Comparison of ENCODE assay signal across 30 mouse cellular contexts in the genomic region with DNA sequence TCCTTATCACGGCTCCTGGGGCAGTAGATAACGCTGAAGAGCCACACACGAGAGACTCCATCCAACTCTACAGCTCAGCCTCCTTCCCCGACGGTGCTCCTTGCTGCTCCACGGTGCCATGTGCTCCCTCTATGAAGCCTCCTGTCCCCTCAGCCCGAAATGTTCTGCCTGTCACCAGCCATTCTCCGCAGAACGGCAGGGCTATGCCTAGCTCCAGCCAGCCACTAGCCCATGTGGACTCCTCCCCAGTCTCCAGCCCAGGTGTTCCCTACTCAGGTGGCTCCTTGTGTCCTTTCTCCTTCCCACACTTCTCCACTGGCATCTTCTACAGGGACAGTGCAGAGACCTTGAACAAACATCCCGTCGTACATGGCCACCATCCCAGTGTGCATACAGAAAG. TPM values are rescaled to one million over a fixed set of nuclear protein-coding genes. Genes with fewer than 3 reads are reported as not detected.
DNase-seq lines count a peak whose midpoint lies in the region; ATAC-seq and TF ChIP-seq lines count a peak whose summit lies in the region.
"Had no signal": no experiment of that assay in that cellular context is flagged by ENCODE, and none has a peak within 500 bp of the region (broad histone marks: within the 10 kb centered on the region; RNA-seq: fewer than 3 reads in every experiment).

No protein-coding gene starts in this region.

- no peak overlapping the region for H3K4me2 ChIP-seq in hindbrain, embryonic 13.5 days
- no peak overlapping the region for H3K4me2 ChIP-seq in hindbrain, postnatal 0 days (ENCODE audit: low read depth, low read length)
- H3K4me2 ChIP-seq in midbrain, embryonic 13.5 days (replicated peaks): no peak overlapping the region
- H3K4me2 ChIP-seq in midbrain, postnatal 0 days (ENCODE audit: low read depth, low read length, poor library complexity, severe bottlenecking): no peak overlapping the region
- no peak overlapping the region for H3K4me2 ChIP-seq in kidney, embryonic 16.5 days (replicated peaks; ENCODE audit: low read depth, low read length)
- H3K4me2 ChIP-seq: embryonic facial prominence, embryonic 12.5 days; forebrain, embryonic 12.5 days; forebrain, embryonic 15.5 days; heart, embryonic 12.5 days; heart, embryonic 15.5 days had no signal

- ATAC-seq in hindbrain, embryonic 13.5 days (ENCODE audit: low FRiP score): no peak
- ATAC-seq in hindbrain, postnatal 0 days: no peak
- no peak for ATAC-seq in midbrain, embryonic 13.5 days
- no peak for ATAC-seq in midbrain, postnatal 0 days (ENCODE audit: low FRiP score)
- no peak for ATAC-seq in kidney, embryonic 16.5 days (ENCODE audit: low FRiP score, low TSS enrichment)
- ATAC-seq: forebrain, embryonic 15.5 days; Patski had no signal

- H3K4me1 ChIP-seq in hindbrain, embryonic 13.5 days (replicated peaks): no peaks in the 10 kb centered on the region
- H3K4me1 ChIP-seq in hindbrain, postnatal 0 days (ENCODE audit: insufficient read depth, low read length): 0 out of 2 replicates have a peak, but pooled peaks cover 2% of the 10 kb centered on the region
- H3K4me1 ChIP-seq in midbrain, embryonic 13.5 days (replicated peaks): no peaks in the 10 kb centered on the region
- no peaks in the 10 kb centered on the region for H3K4me1 ChIP-seq in midbrain, postnatal 0 days (ENCODE audit: insufficient read depth, low read length)
- H3K4me1 ChIP-seq in kidney, embryonic 16.5 days (ENCODE audit: insufficient read depth, low read length): no peaks in the 10 kb centered on the region
- H3K4me1 ChIP-seq: embryonic facial prominence, embryonic 12.5 days; forebrain, embryonic 12.5 days; forebrain, embryonic 15.5 days had no signal

- H3K27ac ChIP-seq in gastrocnemius, adult 2 months: no peak overlapping the region
- H3K27ac ChIP-seq in hindbrain, embryonic 13.5 days: no peak overlapping the region
- no peak overlapping the region for H3K27ac ChIP-seq in hindbrain, postnatal 0 days
- no peak overlapping the region for H3K27ac ChIP-seq in midbrain, embryonic 13.5 days
- H3K27ac ChIP-seq in midbrain, postnatal 0 days (ENCODE audit: low read depth, low read length): no peak overlapping the region
- no peak overlapping the region for H3K27ac ChIP-seq in kidney, embryonic 16.5 days (ENCODE audit: low read length)
- H3K27ac ChIP-seq: embryonic facial prominence, embryonic 12.5 days; forebrain, embryonic 12.5 days; forebrain, embryonic 15.5 days; heart, embryonic 15.5 days had no signal

- H3K9ac ChIP-seq in hindbrain, embryonic 13.5 days: peak overlapping the region; percentile 19; the same call in 1 of the 2 replicates
- H3K9ac ChIP-seq in hindbrain, postnatal 0 days (replicated peaks; ENCODE audit: low read length): no peak overlapping the region
- H3K9ac ChIP-seq in midbrain, embryonic 13.5 days (replicated peaks): 0 out of 2 replicates have a peak overlapping the region, but pooled peaks have one; percentile 1
- no peak overlapping the region for H3K9ac ChIP-seq in midbrain, postnatal 0 days (replicated peaks; ENCODE audit: low read length, poor library complexity, severe bottlenecking)
- H3K9ac ChIP-seq in kidney, embryonic 16.5 days (replicated peaks; ENCODE audit: low read length): no peak overlapping the region
- H3K9ac ChIP-seq: embryonic facial prominence, embryonic 12.5 days; forebrain, embryonic 12.5 days; forebrain, embryonic 15.5 days; heart, embryonic 12.5 days; heart, embryonic 15.5 days had no signal

- H3K36me3 ChIP-seq in hindbrain, embryonic 13.5 days: peaks cover 9% of the 10 kb centered on the region
- peaks cover 2% of the 10 kb centered on the region; the same call in 1 of the 2 replicates for H3K36me3 ChIP-seq in hindbrain, postnatal 0 days (ENCODE audit: insufficient read depth, low read length)
- H3K36me3 ChIP-seq in midbrain, embryonic 13.5 days: peaks cover 6% of the 10 kb centered on the region
- peaks cover 10% of the 10 kb centered on the region for H3K36me3 ChIP-seq in midbrain, postnatal 0 days (ENCODE audit: insufficient read depth, low read length)
- no peaks in the 10 kb centered on the region for H3K36me3 ChIP-seq in kidney, embryonic 16.5 days (ENCODE audit: insufficient read depth, low read length)
- H3K36me3 ChIP-seq: heart, embryonic 15.5 days had no signal

- no peak overlapping the region for H3K4me3 ChIP-seq in gastrocnemius, adult 2 months
- no peak overlapping the region for H3K4me3 ChIP-seq in hindbrain, embryonic 13.5 days
- H3K4me3 ChIP-seq in hindbrain, postnatal 0 days (ENCODE audit: low read length): no peak overlapping the region
- no peak overlapping the region for H3K4me3 ChIP-seq in midbrain, embryonic 13.5 days (replicated peaks)
- no peak overlapping the region for H3K4me3 ChIP-seq in midbrain, postnatal 0 days (ENCODE audit: low read depth, low read length)
- no peak overlapping the region for H3K4me3 ChIP-seq in kidney, embryonic 16.5 days (ENCODE audit: low read length)
- H3K4me3 ChIP-seq: embryonic facial prominence, embryonic 12.5 days; erythroblast, embryonic 14.5 days; forebrain, embryonic 12.5 days; forebrain, embryonic 15.5 days; heart, embryonic 12.5 days; heart, embryonic 15.5 days had no signal

- H3K27me3 ChIP-seq in hindbrain, embryonic 13.5 days: 0 out of 2 replicates have a peak, but pooled peaks cover 6% of the 10 kb centered on the region
- H3K27me3 ChIP-seq in hindbrain, postnatal 0 days (ENCODE audit: insufficient read depth, low read length): no peaks in the 10 kb centered on the region
- no peaks in the 10 kb centered on the region for H3K27me3 ChIP-seq in midbrain, embryonic 13.5 days
- H3K27me3 ChIP-seq in midbrain, postnatal 0 days (ENCODE audit: insufficient read depth, low read length): no peaks in the 10 kb centered on the region
- H3K27me3 ChIP-seq in kidney, embryonic 16.5 days (ENCODE audit: insufficient read depth, low read length): 0 out of 2 replicates have a peak, but pooled peaks cover 3% of the 10 kb centered on the region

- DNase-seq in gastrocnemius, adult 2 months: peak; percentile 19
- DNase-seq in gastrocnemius, postnatal 36 days: no peak
- no peak for DNase-seq in hindbrain, postnatal 0 days (ENCODE audit: low spot score)
- no peak for DNase-seq in midbrain, postnatal 0 days (ENCODE audit: low spot score)
- DNase-seq: adrenal gland, postnatal 10 days; adrenal gland, postnatal 36 days; B cell, adult 2 months; cerebellum, adult 18-20 months; cerebellum, adult 9-10 months; cerebellum, postnatal 14 days; gastrocnemius, postnatal 10 days; heart, adult 18-20 months; heart, postnatal 14 days; heart, postnatal 4 days had no signal

- H3K9me3 ChIP-seq in hindbrain, embryonic 13.5 days: peaks cover 4% of the 10 kb centered on the region; the same call in 1 of the 2 replicates
- no peaks in the 10 kb centered on the region for H3K9me3 ChIP-seq in hindbrain, postnatal 0 days (ENCODE audit: low read length)
- H3K9me3 ChIP-seq in midbrain, embryonic 13.5 days: no peaks in the 10 kb centered on the region
- H3K9me3 ChIP-seq in midbrain, postnatal 0 days (ENCODE audit: low read length): no peaks in the 10 kb centered on the region
- H3K9me3 ChIP-seq in kidney, embryonic 16.5 days (ENCODE audit: low read length): peaks cover 3% of the 10 kb centered on the region
- H3K9me3 ChIP-seq: embryonic facial prominence, embryonic 12.5 days; forebrain, embryonic 12.5 days; forebrain, embryonic 15.5 days; heart, embryonic 15.5 days had no signal

- no peak for TF ChIP-seq CTCF in gastrocnemius, adult 2 months (IDR thresholded peaks at IDR 0.05)
- no peak for TF ChIP-seq CTCF in hindbrain, postnatal 0 days (IDR thresholded peaks at IDR 0.05; ENCODE audit: low read depth)
- TF ChIP-seq CTCF in midbrain, postnatal 0 days (IDR thresholded peaks at IDR 0.05): no peak

- 84% methylated on average over 11 of the region's 11 CpGs for WGBS in hindbrain, embryonic 13.5 days
- 85% methylated on average over 11 of the region's 11 CpGs for WGBS in hindbrain, postnatal 0 days
- WGBS in midbrain, embryonic 13.5 days: 76% methylated on average over 11 of the region's 11 CpGs
- WGBS in midbrain, postnatal 0 days: 81% methylated on average over 11 of the region's 11 CpGs
- 76% methylated on average over 11 of the region's 11 CpGs for WGBS in kidney, embryonic 16.5 days

- intact Hi-C loops in gastrocnemius, adult 2 months (cut with DNase I): no loop called here
- intact Hi-C loops in gastrocnemius, postnatal 36 days (cut with DNase I): loop anchor here (5.0 kb wide), 1 partner anchor 142 kb away; no protein-coding TSS in a partner anchor

RNA-seq across cellular contexts. Expression of gene 1700018B08Rik, which starts 0.8 kb away (rescaled TPM):
- not detected for total RNA-seq in gastrocnemius, adult 2 months (2021)
- total RNA-seq in gastrocnemius, postnatal 36 days (2021): not detected
- polyA plus RNA-seq in hindbrain, embryonic 13.5 days (2015; fragmentation: Nextera tagmentation; extraction: Ambion mirVana): not detected in 2 replicates
- total RNA-seq in hindbrain, postnatal 0 days (2014; rRNA removed): 1.1 TPM in 1 of 2 replicates, not detected in the other
- not detected in 2 replicates for polyA plus RNA-seq in hindbrain, postnatal 0 days (2015; fragmentation: Nextera tagmentation; extraction: Ambion mirVana)
- not detected in 2 replicates for polyA plus RNA-seq in midbrain, embryonic 13.5 days (2015; fragmentation: Nextera tagmentation; extraction: Ambion mirVana)
- not detected in 2 replicates for total RNA-seq in midbrain, postnatal 0 days (2014; rRNA removed)
- not detected in 2 replicates for polyA plus RNA-seq in midbrain, postnatal 0 days (2015; fragmentation: Nextera tagmentation; extraction: Ambion mirVana)
- not detected in 2 replicates for polyA plus RNA-seq in kidney, embryonic 16.5 days (2015; fragmentation: Nextera tagmentation; extraction: Ambion mirVana)
- total RNA-seq: adrenal gland, adult 18-20 months; adrenal gland, postnatal 10 days; adrenal gland, postnatal 36 days; CH12.LX; G1E; gastrocnemius, postnatal 10 days; gastrocnemius, postnatal 4 days; heart, adult 18-20 months; heart, postnatal 14 days; heart, postnatal 4 days had no signal
- polyA plus RNA-seq: embryonic facial prominence, embryonic 12.5 days; erythroblast, embryonic 14.5 days; forebrain, embryonic 12.5 days; forebrain, embryonic 15.5 days; G1E; heart, embryonic 12.5 days; heart, embryonic 15.5 days; hindbrain, embryonic 11.5 days; intestine, embryonic 14.5 days; Patski had no signal

RNA-seq across cellular contexts. Expression of gene Fbxo31, which starts 33.7 kb away (rescaled TPM):
- total RNA-seq in gastrocnemius, adult 2 months (2021): 100 to 1,000 TPM; 141 to 165 TPM
- 100 to 1,000 TPM; 100 to 124 TPM for total RNA-seq in gastrocnemius, postnatal 36 days (2021)
- 24.4 and 26.8 TPM in 2 replicates for polyA plus RNA-seq in hindbrain, embryonic 13.5 days (2015; fragmentation: Nextera tagmentation; extraction: Ambion mirVana)
- 70.4 and 77.4 TPM in 2 replicates for total RNA-seq in hindbrain, postnatal 0 days (2014; rRNA removed)
- polyA plus RNA-seq in hindbrain, postnatal 0 days (2015; fragmentation: Nextera tagmentation; extraction: Ambion mirVana): 33.2 and 34.9 TPM in 2 replicates
- polyA plus RNA-seq in midbrain, embryonic 13.5 days (2015; fragmentation: Nextera tagmentation; extraction: Ambion mirVana): 21.3 and 22.9 TPM in 2 replicates
- 62.1 and 68.9 TPM in 2 replicates for total RNA-seq in midbrain, postnatal 0 days (2014; rRNA removed)
- 36.3 and 37.3 TPM in 2 replicates for polyA plus RNA-seq in midbrain, postnatal 0 days (2015; fragmentation: Nextera tagmentation; extraction: Ambion mirVana)
- 14.7 and 16.2 TPM in 2 replicates for polyA plus RNA-seq in kidney, embryonic 16.5 days (2015; fragmentation: Nextera tagmentation; extraction: Ambion mirVana)

RNA-seq across cellular contexts. Expression of gene Map1lc3b, which starts 45.2 kb away (rescaled TPM):
- total RNA-seq in gastrocnemius, adult 2 months (2021): 100 to 1,000 TPM; 166 to 175 TPM
- total RNA-seq in gastrocnemius, postnatal 36 days (2021): 100 to 1,000 TPM; 133 to 158 TPM
- 372 and 374 TPM in 2 replicates for polyA plus RNA-seq in hindbrain, embryonic 13.5 days (2015; fragmentation: Nextera tagmentation; extraction: Ambion mirVana)
- total RNA-seq in hindbrain, postnatal 0 days (2014; rRNA removed): 274 and 288 TPM in 2 replicates
- polyA plus RNA-seq in hindbrain, postnatal 0 days (2015; fragmentation: Nextera tagmentation; extraction: Ambion mirVana): 346 and 360 TPM in 2 replicates
- 364 and 371 TPM in 2 replicates for polyA plus RNA-seq in midbrain, embryonic 13.5 days (2015; fragmentation: Nextera tagmentation; extraction: Ambion mirVana)
- total RNA-seq in midbrain, postnatal 0 days (2014; rRNA removed): 264 and 279 TPM in 2 replicates
- polyA plus RNA-seq in midbrain, postnatal 0 days (2015; fragmentation: Nextera tagmentation; extraction: Ambion mirVana): 343 and 373 TPM in 2 replicates
- polyA plus RNA-seq in kidney, embryonic 16.5 days (2015; fragmentation: Nextera tagmentation; extraction: Ambion mirVana): 201 and 211 TPM in 2 replicates

Comparison
In these comparisons a context has a peak if more than half of its experiments do, and no peak if none do; other contexts are left out.
1. H3K9ac ChIP-seq: peak in hindbrain, embryonic 13.5 days (single experiment) and midbrain, embryonic 13.5 days (single experiment); none in hindbrain, postnatal 0 days (single experiment), midbrain, postnatal 0 days (single experiment) and kidney, embryonic 16.5 days (single experiment).